Mouse (Mus musculus) lung, postnatal 0 days (tissue): ENCODE measurements around the gene Stk10. TPM values are rescaled to one million over a fixed set of nuclear protein-coding genes. Genes with fewer than 3 reads are reported as not detected.

ENCODE experiments used
- ATAC-seq: fragments of 200-750 bp; cut with Nextera tagmentation; 2 replicates; pipeline ENCODE4 v1.8.0; 2017; ENCODE audit warnings: moderate library complexity
- DNase-seq: peaks from one replicate; pipeline ENCODE4 v3.0.0-alpha.2; 2016; ENCODE audit warnings: low spot score
- H3K27ac ChIP-seq: fragments of 300-500 bp; sonication (generic); 2 replicates; pipeline ENCODE4 v1.5.1; 2014; ENCODE audit warnings: antibody characterized with exemption, mild to moderate bottlenecking, low read length, mixed read lengths
- H3K27me3 ChIP-seq: fragments of 300-500 bp; sonication (generic); replicated peaks from 2 replicates; pipeline ENCODE4 v1.6.1; 2014; ENCODE audit warnings: low read length, mixed read lengths; ENCODE audit not compliant: insufficient read depth
- H3K36me3 ChIP-seq: fragments of 300-500 bp; sonication (generic); 2 replicates; pipeline ENCODE4 v1.6.1; 2014; ENCODE audit warnings: low read length, mixed read lengths; ENCODE audit not compliant: insufficient read depth
- H3K4me1 ChIP-seq: fragments of 300-500 bp; sonication (generic); 2 replicates; pipeline ENCODE4 v1.6.1; 2014; ENCODE audit warnings: antibody characterized with exemption, low read depth, low read length, mixed read lengths; ENCODE audit not compliant: insufficient read depth
- H3K4me2 ChIP-seq: fragments of 300-500 bp; sonication (generic); replicated peaks from 2 replicates; pipeline ENCODE4 v1.6.1; 2014; ENCODE audit warnings: low read depth, mild to moderate bottlenecking, low read length, moderate library complexity, mixed read lengths
- H3K4me3 ChIP-seq: fragments of 300-500 bp; sonication (generic); 2 replicates; pipeline ENCODE4 v1.5.1; 2014; ENCODE audit warnings: low read depth, low read length
- H3K9ac ChIP-seq: fragments of 300-500 bp; sonication (generic); replicated peaks from 2 replicates; pipeline ENCODE4 v1.6.1; 2014; ENCODE audit warnings: low read depth, mild to moderate bottlenecking
- H3K9me3 ChIP-seq: fragments of 300-500 bp; sonication (generic); 2 replicates; pipeline ENCODE4 v1.6.1; 2016; ENCODE audit warnings: low read length, mixed read lengths
- CTCF ChIP-seq: IDR thresholded peaks from 2 replicates; pipeline ENCODE4 v1.5.1; 2016; ENCODE audit warnings: antibody characterized with exemption, mild to moderate bottlenecking
- EP300 ChIP-seq: IDR thresholded peaks from 2 replicates; pipeline ENCODE4 v1.6.1; 2016; ENCODE audit warnings: antibody characterized with exemption, mild to moderate bottlenecking, control low read depth
- WGBS: fragments of 180-500 bp; shearing (Covaris S2); extraction: QIAGEN DNeasy Blood & Tissue Kit; methylation state at CpG from one replicate; pipeline ENCODE4 v1.1.7; 2014; 5-methylcytosine and 5-hydroxymethylcytosine counted together
- polyA plus RNA-seq: library from polyadenylated mRNA; unstranded; fragments of >200 nt; fragmentation: Nextera tagmentation; extraction: Ambion mirVana; gene quantifications from 2 replicates; pipeline ENCODE4 v1.2.1, GENCODE M21; 2015

Stk10 gene
- polyA plus RNA-seq, 1 experiment from 2014 or later: 1.9 TPM

DNA sequence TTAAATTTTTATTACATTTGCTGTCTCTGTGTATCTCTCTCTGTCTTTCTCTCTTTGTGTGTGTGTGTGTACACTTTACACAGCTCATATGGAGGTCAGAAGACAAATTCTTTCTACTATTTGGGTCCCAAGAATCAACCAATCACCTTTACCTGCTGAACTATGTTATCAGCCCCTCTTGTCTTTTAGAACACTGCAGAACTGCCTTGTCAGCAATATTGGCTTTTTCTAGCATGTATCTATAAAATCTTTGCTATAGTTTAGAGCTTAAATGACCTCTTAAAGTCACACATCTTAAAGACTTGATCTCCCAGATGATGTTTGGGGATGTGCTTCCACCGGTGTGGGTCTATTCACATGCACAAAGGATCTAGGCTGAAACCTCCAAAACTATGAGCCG lies 42.0 kb upstream of the Stk10 start:
- WGBS: 97% methylated on average over 2 of the region's 2 CpGs
- ATAC-seq (no peak), DNase-seq (no peak)
- TF ChIP-seq CTCF (no peak), EP300 (no peak)
- no peaks in the 10 kb centered on the region for H3K27me3 ChIP-seq
- H3K27ac ChIP-seq: no peak overlapping the region
- peaks cover 10% of the 10 kb centered on the region; the same call in 1 of the 2 replicates for H3K4me1 ChIP-seq
- no peak overlapping the region for H3K9ac ChIP-seq
- no peaks in the 10 kb centered on the region for H3K36me3 ChIP-seq
- no peak overlapping the region for H3K4me2 ChIP-seq
- H3K9me3 ChIP-seq: no peaks in the 10 kb centered on the region
- H3K4me3 ChIP-seq: no peak overlapping the region

DNA sequence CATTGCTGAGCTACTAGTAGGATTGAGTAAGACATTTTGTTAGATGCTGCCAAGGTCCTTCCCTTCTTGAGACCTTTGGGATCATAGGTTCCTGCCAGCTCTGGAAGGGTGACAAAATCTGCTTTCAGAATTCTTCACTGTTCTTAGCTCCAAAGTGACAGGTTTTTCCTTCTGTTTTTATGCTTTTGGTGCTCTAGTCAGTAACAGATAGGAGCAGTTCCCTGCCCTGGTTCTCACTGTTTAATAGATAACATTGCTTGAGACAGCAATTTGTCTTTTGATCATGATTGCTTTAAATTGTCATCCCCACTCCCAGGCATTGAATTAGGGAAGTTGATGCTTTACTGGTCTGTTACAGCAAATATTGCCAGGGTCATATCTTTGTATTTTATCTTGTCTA lies 39.8 kb upstream of the Stk10 start:
- H3K9ac ChIP-seq: no peak overlapping the region
- no peak for ATAC-seq
- DNase-seq: peak; percentile 30
- H3K27ac ChIP-seq: no peak overlapping the region
- H3K4me2 ChIP-seq: no peak overlapping the region
- no peaks in the 10 kb centered on the region for H3K9me3 ChIP-seq
- no peak overlapping the region for H3K4me3 ChIP-seq
- no peaks in the 10 kb centered on the region for H3K36me3 ChIP-seq
- no peak for TF ChIP-seq EP300
- no peak for TF ChIP-seq CTCF
- no peaks in the 10 kb centered on the region for H3K27me3 ChIP-seq
- H3K4me1 ChIP-seq: peaks cover 10% of the 10 kb centered on the region; the same call in 1 of the 2 replicates

DNA sequence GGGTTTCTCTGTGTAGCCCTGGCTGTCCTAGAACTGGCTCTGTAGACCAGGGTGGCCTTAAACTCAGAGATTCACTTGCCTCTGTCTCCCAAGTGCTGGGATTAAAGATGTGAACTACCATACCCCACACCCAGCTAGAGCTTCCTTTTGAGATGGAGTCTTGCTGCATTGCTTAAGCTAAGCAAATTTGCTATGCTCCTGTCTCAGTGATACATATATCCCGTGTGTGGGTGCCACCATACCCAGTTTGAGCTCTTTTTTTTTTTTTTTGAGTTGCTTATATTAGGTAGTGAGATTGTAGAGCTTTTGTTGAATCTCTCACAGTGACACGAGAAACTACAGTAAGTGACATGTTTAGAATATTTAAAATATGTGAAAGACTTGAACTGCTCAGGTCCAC lies 37.8 kb upstream of the Stk10 start:
- no peaks in the 10 kb centered on the region for H3K9me3 ChIP-seq
- WGBS: 55% methylated on average over 2 of the region's 2 CpGs
- no peaks in the 10 kb centered on the region for H3K27me3 ChIP-seq
- no peak for DNase-seq
- H3K36me3 ChIP-seq: no peaks in the 10 kb centered on the region
- no peak overlapping the region for H3K4me3 ChIP-seq
- no peak overlapping the region for H3K4me2 ChIP-seq
- 0 out of 2 replicates have a peak, but pooled peaks cover 4% of the 10 kb centered on the region for H3K4me1 ChIP-seq
- H3K9ac ChIP-seq: no peak overlapping the region
- TF ChIP-seq EP300: no peak
- no peak for TF ChIP-seq CTCF
- no peak for ATAC-seq
- H3K27ac ChIP-seq: no peak overlapping the region

DNA sequence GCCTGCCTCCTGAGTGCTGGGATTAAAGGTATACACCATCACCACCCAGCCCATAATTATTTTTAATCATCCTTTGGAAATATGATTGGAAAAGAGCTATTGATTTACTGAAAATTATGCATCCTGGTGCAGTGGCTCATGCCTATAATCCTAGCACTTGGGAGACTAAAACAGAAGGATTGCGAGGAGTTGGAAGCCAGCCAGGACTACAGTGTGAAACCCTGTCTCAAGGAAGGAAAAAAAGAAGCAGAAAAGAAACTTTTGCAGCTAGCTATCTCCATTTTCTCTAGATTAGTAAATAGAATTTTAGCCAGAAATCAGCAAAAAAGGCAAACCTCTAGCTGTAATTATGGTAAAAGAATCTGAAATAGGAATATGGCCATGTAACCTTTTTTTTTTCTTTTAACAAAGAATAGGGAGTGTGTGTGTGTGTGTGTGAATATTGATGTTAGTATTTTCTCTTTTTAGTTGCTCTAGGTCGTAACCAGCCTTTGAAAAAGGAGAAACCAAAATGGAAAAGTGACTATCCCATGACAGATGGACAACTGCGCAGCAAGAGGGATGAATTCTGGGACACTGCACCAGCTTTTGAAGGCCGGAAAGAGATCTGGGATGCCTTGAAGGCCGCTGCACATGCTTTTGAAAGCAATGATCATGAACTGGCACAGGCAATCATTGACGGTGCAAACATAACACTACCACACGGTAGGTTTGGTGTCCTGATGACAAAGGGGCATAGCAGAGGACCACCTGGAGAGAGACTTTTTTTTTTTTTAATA lies 34.2 kb upstream of the Stk10 start:
- TF ChIP-seq CTCF (no peak), EP300 (no peak)
- DNase-seq (peak; percentile 36), ATAC-seq (no peak)
- no peak overlapping the region for H3K9ac ChIP-seq
- H3K36me3 ChIP-seq: no peaks in the 10 kb centered on the region
- WGBS: 82% methylated on average over 7 of the region's 7 CpGs
- no peak overlapping the region for H3K4me2 ChIP-seq
- H3K27ac ChIP-seq: no peak overlapping the region
- no peak overlapping the region for H3K4me3 ChIP-seq
- H3K4me1 ChIP-seq: no peaks in the 10 kb centered on the region
- H3K27me3 ChIP-seq: no peaks in the 10 kb centered on the region
- no peaks in the 10 kb centered on the region for H3K9me3 ChIP-seq

DNA sequence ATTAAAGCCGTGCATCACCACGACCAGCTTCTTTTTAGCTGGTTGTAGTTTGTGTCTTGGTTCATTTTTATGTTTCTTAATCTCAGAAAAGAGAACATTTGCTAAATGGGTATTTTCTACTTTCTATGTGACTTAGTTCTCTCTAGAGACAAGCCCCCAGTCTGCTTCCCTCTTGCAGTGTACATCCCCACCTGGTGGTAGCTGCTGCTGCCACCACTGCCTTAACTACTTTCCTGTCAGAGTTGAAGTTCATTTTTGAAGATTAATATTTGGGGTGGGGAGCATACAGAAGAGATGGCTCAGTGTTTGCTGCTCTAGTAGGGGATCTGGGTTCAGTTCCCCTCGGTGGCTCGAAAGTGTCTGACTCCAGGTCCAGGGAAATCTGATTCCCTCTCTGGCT lies 33.2 kb upstream of the Stk10 start:
- TF ChIP-seq EP300 (no peak), CTCF (peak; percentile 44)
- 90% methylated on average over 4 of the region's 4 CpGs for WGBS

DNA sequence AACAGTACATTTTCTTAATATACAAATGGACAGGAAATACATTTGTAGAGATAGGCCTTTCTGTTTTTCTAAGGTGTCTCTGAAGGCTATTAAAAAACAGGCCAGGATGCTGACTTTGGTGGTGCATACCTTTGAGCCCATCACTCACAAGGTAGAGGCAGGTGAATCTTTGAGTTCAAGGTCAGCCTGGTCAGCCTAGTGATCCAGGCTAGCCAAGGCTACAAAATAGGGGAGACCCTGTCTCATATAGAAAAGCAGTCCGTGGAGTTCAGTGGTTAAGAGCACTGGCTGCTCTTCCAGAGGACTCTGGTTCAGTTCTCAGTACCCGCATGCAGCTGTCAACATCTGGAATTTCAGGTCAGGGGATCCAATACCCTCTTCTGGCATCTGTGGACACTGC lies 29.4 kb upstream of the Stk10 start:
- DNase-seq (no peak), ATAC-seq (no peak)
- H3K27ac ChIP-seq: no peak overlapping the region
- 100% methylated on average over 2 of the region's 2 CpGs for WGBS
- no peak overlapping the region for H3K4me3 ChIP-seq
- H3K4me1 ChIP-seq: no peaks in the 10 kb centered on the region
- TF ChIP-seq CTCF (no peak), EP300 (no peak)
- H3K36me3 ChIP-seq: no peaks in the 10 kb centered on the region
- H3K9me3 ChIP-seq: no peaks in the 10 kb centered on the region
- no peak overlapping the region for H3K9ac ChIP-seq
- H3K27me3 ChIP-seq: no peaks in the 10 kb centered on the region
- no peak overlapping the region for H3K4me2 ChIP-seq

More for the DNA sequence above, 33.2 kb upstream of the Stk10 start:
- ATAC-seq (no peak), DNase-seq (no peak)
- Histone ChIP-seq H3K36me3 (no peaks in the 10 kb centered on the region), H3K4me3 (no peak overlapping the region), H3K27ac (no peak overlapping the region), H3K27me3 (no peaks in the 10 kb centered on the region), H3K9me3 (no peaks in the 10 kb centered on the region), H3K4me1 (no peaks in the 10 kb centered on the region), H3K9ac (no peak overlapping the region), H3K4me2 (no peak overlapping the region)
